Mouse (Mus musculus) megakaryocyte-erythroid progenitor cell, adult 5 weeks (primary cell): Measurements from ENCODE around the gene Chsy1. TPM values are rescaled to one million over a fixed set of nuclear protein-coding genes. Genes with fewer than 3 reads are reported as not detected.

Experiments
- polyA plus RNA-seq: library from polyadenylated mRNA; stranded (reverse); fragments of >175 nt; gene quantifications from 2 replicates; pipeline ENCODE4 v1.2.3, GENCODE M21; 2012

Gene Chsy1
- polyA plus RNA-seq = 13.1 and 14.6 TPM in 2 replicates

DNA sequence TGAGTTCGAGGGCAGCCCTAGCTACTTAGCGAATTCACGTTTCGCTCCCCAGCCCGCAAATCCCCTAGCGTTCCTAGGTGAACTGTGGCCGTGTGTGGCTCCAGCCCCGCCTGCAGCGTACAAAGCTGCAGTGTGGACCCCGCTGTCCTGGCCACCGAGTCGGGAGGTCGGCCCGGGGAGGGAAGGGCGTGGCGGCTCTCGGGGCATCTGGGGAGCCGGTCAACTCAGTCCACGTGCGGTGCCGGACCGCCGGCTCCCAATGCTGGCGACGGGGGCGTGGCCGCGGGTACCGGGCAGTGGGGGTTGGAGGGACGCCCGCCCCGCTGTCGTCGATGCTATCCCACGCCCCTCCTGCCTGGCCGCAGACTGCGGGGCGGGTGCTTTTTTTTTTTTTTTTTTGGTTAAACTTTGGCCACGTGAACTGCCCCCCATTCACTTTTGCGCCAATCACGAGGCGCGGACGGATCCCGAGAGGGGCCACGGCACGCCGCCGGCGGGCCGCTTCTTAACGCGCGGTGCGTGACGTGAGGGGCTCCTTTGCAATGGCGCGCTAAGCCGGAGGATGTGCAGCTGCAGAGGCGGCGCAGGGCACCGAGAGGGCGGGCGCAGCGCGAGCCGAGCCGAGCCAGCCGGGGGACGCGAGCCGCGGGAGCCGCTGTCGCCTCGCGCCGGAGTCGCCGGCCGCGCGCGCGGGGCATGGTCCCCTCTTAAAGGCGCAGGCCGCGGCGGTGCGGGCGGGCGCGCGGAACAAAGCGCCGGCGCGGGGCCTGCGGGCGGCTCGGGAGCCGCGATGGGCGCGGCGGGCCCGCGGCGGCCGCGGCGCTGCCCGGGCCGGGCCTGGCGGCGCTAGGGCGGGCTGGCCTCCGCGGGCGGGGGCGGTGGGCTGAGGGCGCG lies at the start of gene Chsy1:
Gene Chsy1, plus strand, starts transcription at position 555 of the 894 bp plus-strand sequence.

DNA sequence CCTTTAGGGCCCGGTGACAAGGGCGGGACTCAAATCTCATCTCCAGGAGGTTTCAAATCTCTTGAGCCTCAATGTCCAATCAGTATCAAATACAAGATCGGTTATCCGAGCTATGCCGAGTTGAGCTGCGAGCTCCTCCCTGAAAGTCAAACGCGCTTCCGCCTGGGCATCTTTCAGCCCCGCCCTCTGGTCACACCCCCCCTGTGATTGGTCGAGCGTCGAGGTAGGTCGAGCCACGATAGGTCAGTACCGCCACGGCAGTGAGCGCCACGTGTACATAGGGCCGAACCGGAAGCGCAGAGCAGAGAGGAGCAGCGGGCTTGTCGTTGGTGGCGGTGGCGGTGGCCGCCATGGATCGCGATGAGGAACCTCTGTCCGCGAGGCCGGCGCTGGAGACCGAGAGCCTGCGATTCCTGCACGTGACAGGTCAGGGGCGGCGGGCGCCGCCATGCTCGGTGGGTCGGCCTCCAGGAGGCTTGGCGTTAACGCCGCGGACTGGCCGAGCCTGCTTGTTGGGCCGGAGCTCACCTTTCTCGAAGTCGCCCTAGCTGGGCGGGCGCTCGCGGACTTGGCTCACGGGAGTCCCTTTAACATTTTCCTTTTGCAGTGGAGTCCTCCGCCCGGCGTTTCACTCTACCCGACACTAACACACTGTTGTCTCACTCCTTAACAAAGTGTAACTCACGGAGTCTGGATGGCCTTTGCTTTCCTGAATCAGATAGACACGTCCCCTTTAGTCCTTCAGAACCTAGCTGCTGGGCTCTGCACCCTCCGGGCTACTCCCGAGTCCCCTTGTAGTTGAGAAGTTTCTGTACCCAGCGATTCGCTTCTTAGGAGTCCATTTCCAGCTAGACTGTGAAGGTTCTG lies 29.7 kb upstream of the Chsy1 start, which contains the start of gene Selenos:
Gene Selenos, plus strand, starts transcription at position 286 of the 867 bp plus-strand sequence.

Other genes with a start within 250 kb of the Chsy1 start
- gene Pcsk6, start 247.8 kb upstream of the Chsy1 start, polyA plus RNA-seq = 0.08 TPM in 1 of 2 replicates, not detected in the other
- not detected in 2 replicates for gene Gm45213, start 65.9 kb upstream of the Chsy1 start, polyA plus RNA-seq
- 122 and 173 TPM in 2 replicates for gene Snrpa1, start 50.5 kb upstream of the Chsy1 start, polyA plus RNA-seq
- gene Selenos, start 29.9 kb upstream of the Chsy1 start, polyA plus RNA-seq = 61.0 and 69.3 TPM in 2 replicates